Mouse (Mus musculus) thymus, postnatal 14 days (tissue): ENCODE measurements at regions not wholly inside any gene's neighbourhood (a gene's known extent, or its start where the extent isn't known, plus 50 kb on each side); places are given as distances from the start of the nearest gene placed in this dataset.

Source experiments
- DNase-seq: peaks from one replicate; pipeline ENCODE4 v3.0.0; 2021

DNA sequence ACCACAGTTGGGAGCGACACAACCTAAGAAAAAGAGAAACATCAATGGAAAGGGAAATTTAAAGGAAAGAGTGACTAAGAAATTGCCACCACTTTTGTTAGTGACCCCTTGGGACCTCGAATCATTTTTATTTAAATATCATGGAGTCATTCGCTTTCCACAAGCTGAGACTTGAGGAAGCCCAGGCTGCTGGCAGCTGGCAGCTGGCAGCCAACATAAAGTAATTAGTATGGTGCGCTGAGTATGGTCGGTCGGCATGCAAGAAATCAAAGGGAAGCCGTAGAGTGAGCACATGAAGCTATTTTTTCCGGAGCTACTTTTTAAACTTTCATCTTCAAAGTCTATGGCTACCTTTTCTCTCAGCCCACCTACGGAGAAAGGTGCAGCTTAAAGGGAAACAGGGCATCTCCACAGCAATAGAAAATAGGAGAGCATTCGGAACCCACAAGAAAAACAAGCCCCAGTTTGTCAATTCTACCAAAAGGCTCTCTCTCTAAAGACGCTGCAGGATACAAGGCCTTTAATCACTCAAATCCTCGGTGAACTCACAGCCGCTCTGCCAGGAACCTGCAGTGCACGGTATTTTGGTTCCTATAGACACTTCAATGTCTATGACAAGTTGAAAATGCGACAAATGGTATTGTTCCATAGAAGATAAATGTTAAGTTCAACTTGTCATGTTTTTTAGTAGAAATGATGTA lies 206.6 kb upstream of the Tll1 start:
- DNase-seq, result no peak

DNA sequence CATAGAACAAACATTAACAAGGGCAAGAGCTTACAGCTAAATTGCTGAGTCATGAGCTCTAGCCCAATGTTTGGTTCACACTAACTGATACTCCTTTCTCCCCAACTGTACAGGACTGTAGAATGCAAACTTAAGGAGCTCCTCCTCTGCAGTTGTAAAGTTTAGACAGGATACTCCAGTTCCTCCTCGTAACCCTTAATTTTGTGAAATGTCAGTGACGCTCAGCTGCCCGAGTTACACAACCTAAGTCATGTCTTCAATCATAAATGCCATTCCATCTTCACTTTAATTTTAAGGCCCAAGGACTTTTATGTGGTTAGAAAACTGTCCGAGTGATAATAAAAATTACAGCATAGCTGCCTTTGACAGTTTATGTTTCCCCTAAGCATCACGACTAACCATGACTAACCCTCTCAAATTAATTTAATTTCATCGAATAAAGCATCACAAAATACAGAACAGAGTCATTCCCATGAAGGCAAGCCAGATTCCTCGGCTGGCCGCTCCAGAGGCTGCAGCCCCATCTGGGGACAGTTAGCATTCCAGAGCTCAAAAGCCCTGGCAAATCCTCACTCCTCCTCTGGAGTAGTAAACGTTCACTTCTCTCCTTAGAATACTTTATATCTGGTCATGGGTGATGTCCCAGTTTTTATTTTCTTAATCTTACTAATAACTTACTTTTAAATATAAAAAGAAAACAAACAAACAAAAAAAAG lies 200.9 kb upstream of the Tll1 start:
- DNase-seq, result no peak

DNA sequence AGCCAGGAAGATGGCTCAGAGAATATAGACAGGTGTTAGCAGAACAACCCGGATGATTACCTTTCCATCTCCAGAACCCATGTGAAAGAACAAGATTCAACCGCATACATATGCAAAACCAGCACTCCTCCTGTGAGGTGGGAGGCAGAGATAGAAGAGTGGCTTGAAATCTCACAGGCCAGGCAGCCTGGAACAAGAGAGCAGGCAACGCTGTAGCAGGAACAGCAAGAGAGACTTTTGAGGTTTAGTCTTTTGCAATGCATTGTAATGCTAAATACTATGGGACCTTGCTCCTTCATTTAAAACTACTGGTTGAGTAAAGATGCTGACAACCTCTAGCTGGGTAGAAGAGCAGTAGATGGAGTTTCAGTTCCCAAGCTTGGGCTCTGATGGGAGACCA lies 193.5 kb upstream of the Tll1 start:
- no peak for DNase-seq

DNA sequence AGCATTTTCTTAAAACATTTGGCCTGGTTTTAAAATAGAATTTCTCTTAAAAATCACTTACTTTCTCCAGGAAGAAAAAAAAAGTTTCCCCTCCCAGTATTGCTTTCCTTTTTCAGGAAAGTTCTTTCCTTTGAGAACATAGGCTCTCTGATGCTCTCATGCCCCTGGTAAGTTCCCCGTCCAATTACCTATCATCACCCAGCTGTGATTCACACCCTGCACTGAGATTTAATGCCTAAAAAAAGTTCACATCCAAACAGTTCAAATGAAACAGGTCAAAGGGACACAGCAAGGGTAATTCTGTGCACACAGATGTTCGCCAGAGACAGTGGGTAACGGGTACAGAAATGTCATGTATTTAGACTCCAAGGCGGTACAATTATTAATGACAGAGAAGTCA lies 191.8 kb upstream of the Tll1 start:
- no peak for DNase-seq

GRCm38 (mm10) chr8:64395816-64396215 lies 189.7 kb upstream of the Tll1 start:
- DNase-seq, result no peak

DNA sequence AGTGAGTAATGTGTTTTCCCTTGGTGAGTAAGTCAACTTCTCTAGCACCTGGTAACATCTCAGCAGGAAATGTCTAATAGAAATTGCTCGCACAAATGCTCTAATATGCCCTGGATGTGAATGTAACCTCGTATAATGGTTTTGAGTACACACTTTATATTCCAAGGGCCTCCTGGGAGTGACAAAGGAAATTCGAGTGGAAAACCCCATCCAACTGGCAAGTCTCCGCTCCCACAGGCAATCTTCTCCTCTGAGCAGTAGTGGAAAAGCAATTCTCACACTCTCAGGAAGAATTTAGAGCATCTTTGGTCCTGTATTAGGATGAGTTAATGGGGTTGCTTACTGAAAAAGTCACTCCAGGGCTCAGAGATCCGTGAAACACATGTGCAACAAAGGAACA lies 183.4 kb upstream of the Tll1 start:
- no peak for DNase-seq

DNA sequence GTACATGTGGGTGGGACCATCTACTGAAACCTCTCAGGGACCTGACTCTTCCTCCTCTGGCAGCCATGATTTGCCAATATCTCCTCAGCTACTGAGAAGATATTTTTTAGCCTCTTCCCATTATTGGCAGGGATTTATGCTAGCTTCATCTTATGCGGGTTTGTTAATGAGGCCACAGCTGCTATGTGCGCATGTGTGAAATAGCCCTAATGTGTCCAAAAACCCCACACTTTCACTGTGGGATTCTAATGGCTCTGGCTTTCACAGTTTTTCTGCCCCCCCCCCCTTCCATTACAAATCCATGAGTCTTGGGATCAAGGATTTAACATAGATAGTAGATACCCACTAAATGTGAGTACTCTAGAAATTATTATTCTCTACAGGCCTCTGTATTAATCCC lies 182.2 kb upstream of the Tll1 start:
- no peak for DNase-seq

DNA sequence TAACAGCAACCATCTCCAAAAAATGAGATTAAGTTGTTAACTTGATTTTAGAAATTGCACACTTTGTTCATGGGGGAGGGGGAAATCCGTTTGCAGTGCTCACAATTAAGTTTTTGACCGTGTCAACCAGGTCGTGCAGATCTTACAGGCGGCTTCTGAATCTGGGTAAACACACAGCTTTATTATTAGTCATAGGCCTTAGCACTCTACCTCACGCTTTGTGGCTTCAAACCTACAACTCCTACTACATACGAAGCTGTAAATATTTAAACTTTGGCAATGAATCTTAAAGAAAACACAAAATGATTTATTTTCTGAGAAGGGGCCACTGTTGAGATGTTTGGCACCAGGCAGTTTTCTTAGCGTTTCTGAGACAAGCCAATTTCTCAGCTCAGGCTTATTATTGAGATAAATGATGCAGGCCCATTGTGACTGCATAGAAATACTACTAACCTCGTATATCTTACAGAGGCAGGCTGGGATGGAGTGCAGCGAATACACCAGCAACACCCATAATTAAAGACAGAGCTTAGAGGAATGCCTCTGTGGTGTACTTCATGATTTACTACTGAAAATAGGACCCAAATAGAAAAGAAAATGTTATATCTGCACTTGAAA lies 173.8 kb upstream of the Tll1 start:
- DNase-seq, result no peak

DNA sequence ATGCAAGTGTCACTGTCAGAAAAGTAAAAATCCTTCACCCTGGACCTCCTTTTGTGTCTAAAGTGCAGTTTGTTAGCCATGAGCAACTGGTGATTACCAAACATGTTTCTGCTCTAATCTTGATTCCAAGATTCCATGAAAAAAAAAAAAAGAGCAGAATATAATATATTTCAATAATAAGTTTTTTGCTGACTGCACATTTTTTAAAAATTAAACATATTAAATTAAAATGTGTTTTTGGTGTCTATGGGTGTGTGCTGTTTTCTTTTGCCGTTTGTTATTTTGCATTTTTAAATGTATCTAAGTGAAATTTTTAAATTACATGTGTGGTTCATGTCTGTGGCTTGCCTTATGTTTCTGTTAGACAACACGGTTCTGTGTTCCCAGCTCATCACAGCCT lies 171.8 kb upstream of the Tll1 start:
- DNase-seq, result no peak

GRCm38 (mm10) chr8:64375509-64375908 lies 169.4 kb upstream of the Tll1 start:
- DNase-seq, result no peak

DNA sequence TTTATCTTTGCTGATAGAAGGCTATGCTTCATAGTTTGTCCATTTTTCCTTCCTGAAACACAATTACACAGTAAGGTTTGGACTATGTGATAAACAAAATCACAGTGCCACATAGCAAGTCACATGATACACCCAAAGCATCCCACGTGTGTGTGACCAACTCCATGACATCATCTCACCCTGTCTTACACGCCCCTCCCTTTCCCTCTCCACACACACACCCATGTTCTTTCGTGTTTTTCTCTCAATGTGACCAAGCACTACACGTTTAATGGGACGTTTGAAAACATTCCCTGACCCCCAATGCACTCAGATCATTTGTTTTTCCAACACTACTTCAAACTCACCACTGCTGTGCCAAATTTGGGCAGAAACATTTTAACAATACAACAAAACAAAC lies 168.9 kb upstream of the Tll1 start:
- no peak for DNase-seq

GRCm38 (mm10) chr8:64369973-64370372 lies 163.9 kb upstream of the Tll1 start:
- peak; percentile 3 for DNase-seq

DNA sequence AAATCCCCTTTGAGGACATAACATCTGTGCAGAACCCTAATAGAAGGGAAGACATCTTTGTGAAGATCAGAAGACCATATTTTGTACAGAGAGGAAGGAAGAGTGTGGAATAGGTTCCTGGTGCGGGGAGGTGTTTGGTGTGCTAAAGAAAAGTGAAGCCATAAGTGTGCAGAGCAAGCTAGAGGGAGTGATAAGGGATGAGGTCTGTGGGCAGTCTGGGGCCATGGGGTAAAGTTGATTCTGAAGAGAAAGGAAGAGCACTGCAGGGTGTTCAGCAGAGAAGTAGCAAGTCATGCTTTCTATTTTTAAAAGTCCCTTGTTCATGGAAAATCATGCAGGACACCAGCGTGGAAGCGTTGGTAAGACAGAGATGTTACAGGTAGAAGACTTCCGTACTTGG lies 161.8 kb upstream of the Tll1 start:
- no peak for DNase-seq

DNA sequence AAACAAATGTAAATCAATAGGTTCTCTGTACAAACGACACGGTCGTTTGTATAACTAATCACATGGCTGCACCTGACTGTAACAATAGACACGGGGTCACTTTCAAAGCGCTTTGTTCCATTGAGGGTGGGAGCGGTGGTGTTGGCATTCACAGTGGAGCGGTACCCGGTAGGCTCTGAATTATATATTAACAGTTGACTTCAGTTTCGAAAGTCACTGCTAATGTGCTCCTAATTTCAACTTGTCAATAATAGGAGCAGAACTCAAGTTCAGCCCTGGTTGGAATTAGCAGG lies 160.8 kb upstream of the Tll1 start:
- no peak for DNase-seq

DNA sequence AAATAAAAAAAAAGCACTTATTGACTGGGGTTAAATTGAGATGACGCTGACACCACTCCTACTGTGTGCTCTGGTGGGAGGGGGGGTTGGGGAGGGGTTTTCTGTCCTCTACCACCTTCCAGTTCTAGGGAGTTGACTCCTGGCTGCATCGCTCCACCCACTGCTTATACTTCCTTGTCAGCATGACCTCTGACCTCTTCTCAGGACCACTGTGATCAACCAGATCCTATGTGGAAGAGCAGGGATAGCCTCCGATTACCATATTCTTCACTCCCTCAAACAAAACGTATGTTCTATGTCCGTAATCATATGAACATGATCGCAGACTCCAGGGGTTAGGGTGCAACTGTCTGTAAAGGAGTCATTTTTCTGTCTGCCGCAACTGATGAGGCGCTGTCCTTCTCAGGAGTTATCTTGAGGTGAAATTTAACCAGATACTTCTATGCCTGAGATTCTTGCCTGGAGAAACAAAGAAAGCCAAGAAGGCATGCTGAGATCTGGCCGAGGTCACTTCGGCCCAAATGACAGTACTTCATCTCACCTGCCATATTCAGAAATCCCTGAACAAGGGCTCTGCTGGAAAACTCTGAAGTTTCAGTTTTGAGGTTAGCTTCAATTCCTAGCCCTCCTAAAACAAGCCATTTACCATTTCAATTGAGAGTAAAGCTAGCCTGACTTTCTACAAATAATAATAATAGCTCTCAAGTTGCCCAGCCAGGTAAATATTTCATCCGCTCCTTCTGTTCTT lies 160.3 kb upstream of the Tll1 start:
- no peak for DNase-seq

DNA sequence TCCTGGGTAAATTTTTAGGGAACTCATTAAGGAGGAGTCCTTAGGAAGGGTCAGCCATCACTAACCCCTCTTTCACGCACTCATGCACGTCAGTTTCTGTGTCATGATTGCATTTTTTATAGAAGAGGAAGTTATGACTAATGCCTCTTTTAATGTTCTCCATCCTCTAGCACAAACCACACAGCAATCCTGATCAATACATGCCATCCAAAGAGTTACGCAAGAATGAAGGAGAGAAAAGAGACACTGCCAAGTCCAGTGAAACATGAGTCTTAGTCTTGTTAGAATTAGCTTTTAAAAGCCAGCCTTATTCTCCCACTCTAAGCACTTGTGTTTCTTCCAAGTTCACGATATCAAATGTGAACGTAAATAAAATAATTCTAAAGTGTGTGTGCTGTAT lies 151.0 kb upstream of the Tll1 start:
- DNase-seq, result no peak

DNA sequence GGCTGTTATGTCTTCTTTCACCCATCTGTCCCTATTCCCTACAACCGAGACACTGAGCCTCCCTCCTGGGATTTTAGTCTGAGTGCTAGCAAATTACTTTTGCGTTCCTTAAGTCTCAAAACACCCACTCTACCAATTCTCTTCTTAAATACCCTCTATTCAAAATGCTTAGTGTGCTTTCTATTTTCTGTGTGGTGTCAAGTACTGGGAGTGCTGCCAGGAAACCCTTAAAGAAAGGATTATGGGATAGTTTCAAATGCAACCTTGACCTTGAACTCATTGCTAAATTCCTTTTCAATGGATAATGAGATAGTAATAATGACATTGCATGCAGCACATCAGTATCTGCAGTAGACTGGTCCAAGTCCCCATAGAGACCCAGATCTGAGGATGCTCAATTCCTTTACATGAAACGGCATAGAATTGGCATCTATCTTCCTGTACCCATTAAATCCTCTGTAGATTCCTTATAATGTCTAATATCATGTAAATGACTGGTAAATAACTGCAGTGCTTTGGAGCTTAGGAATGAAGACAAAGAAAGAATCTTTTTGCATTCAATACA lies 142.1 kb upstream of the Tll1 start:
- DNase-seq, result no peak

GRCm38 (mm10) chr8:64347490-64347889 lies 141.4 kb upstream of the Tll1 start:
- DNase-seq, result no peak

DNA sequence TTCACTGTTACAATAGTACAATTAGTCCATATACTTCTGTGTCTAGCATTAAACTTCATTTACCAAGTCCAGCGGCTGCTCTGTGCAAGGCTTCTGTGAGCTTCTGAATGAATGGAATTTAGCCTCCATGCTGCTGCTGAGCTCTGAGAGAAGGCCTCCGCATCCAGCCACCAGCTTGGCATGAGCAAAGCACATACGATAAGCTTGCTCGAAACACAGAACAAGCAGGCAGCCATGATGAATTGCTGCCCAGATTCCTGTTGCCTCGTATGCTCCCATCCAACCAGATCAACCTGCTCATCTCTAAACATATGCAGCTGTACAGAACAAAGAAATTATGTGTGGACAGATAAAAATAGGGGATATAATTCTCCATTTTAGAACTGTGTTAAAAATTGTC lies 140.4 kb upstream of the Tll1 start:
- DNase-seq, result no peak

DNA sequence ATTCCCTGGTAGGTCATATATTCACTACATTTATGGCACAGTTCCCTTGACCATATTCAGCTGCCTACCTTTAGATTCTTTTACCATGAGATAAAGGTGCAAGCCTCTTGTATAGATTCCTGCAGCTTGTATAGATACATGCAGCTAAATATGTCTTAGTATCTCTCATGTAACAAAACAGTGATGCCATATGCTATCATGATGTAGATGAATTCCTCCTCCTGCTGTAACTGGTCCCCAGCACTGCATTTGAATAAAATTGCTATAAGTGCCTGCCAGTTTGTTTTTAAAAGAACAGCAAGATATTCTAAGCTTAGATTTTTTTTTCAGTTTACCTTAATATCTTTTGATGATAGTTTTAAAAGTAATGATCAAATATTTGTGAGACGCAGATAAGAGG lies 138.9 kb upstream of the Tll1 start:
- no peak for DNase-seq

DNA sequence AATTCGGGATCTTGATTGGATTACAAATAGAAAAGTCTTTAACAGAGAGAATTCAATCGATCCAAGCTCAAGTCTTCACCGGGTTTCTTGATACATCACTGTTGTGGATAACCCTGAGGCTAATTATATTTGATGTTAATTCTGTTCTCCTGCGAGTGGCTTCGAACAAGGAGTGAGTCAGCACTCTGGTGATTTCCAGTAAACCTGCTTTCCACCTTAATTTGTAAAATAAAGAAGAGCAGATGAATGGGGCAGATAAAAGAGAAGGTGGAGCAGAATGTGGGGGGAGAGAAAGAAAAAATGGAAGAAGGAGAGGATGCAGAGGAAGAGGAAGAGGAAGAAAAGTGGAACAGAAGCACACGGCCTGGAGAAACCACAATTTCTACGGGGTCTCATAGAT lies 137.5 kb upstream of the Tll1 start:
- DNase-seq, result no peak

DNA sequence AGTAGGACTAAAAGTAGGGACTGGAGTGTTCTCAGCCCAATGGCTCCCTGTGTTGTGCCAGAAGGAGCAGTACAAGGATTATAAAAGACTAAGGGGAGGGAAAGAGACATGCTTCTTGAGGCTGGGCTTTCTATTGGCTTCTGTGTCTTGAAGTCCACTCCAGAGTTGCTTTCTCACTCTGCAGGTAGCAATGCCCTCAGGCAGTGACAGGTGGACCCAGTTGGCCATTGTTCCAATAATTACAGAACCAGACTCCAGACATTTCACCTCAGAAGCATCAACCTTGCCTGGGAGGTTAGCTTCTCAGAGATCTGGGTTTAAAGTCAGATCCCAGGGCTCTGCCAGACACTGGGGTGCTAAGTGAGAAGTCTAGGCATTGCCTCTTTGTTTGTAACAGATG lies 136.3 kb upstream of the Tll1 start:
- DNase-seq, result no peak

GRCm38 (mm10) chr8:64337356-64337755 lies 131.3 kb upstream of the Tll1 start:
- no peak for DNase-seq

GRCm38 (mm10) chr8:64336546-64336945 lies 130.5 kb upstream of the Tll1 start:
- DNase-seq, result no peak
